Mouse (Mus musculus) layer of hippocampus, postnatal 14 days (tissue): ENCODE data around the gene Glp1r. TPM values are rescaled to one million over a fixed set of nuclear protein-coding genes. Genes with fewer than 3 reads are reported as not detected.

Experiments
- microRNA-seq, 2 experiments: library from miRNA; unstranded; fragments of <30 nt; microRNA quantifications; one replicate each; pipeline ENCODE4 v1.2.0; 2021
- total RNA-seq, 2 experiments: library from RNA; stranded (reverse); gene quantifications; 2 replicates each; pipeline ENCODE4 v1.2.3; 2021

Gene Glp1r
- total RNA-seq, 2 experiments from 2014 or later: 2.8 to 3.2 TPM

Small RNAs within 50 kb of the gene (microRNA-seq; reads per million reads assigned to microRNA genes)
- 0 reads per million in 2 experiments for gene Gm24026

Other genes starting within 250 kb of the Glp1r start
- gene Umodl1, start 52.8 kb downstream of the Glp1r start, total RNA-seq: under 1 TPM; 0.32 to 0.33 TPM
- gene Abcg1, start 155.9 kb downstream of the Glp1r start, total RNA-seq: 10 to 100 TPM; 37.4 to 40.6 TPM
- gene Tff3, start 227.8 kb downstream of the Glp1r start, total RNA-seq: not detected
- gene Tff2, start 242.5 kb downstream of the Glp1r start, total RNA-seq: not detected